Mouse (Mus musculus): ENCODE measurements at regions not wholly inside any gene's neighbourhood (a gene's known extent, or its start where the extent isn't known, plus 50 kb on each side); places are given as distances from the start of the nearest gene placed in this dataset.

- TF ChIP-seq POLR2A (IDR thresholded peaks at IDR 0.05; ENCODE audit: control insufficient read depth, extremely low read depth, insufficient read depth, low read length, poor library complexity) (no peak), CTCF (IDR thresholded peaks at IDR 0.05; ENCODE audit: borderline replicate concordance, control insufficient read depth, extremely low read depth, insufficient read depth, low read length, poor library complexity) (0 out of 2 replicates have a peak, but pooled peaks have one; percentile 51)
Measured at GRCm38 (mm10) chr5:111682899-111683298, 50.8 kb upstream of the Gm26897 start.
